ENCODE assay signal across 10 mouse cellular contexts in genomic region chr6:82913336-82914247, GRCm38 (mm10). TPM values are rescaled to one million over a fixed set of nuclear protein-coding genes. Genes with fewer than 3 reads are reported as not detected.
DNase-seq lines count a peak whose midpoint lies in the region; ATAC-seq lines count a peak whose summit lies in the region.
"Had no signal": no experiment of that assay in that cellular context is flagged by ENCODE, and none has a peak within 500 bp of the region (broad histone marks: within the 10 kb centered on the region; RNA-seq: fewer than 3 reads in every experiment).

No protein-coding gene starts in this region.

- no peaks in the 10 kb centered on the region for H3K27me3 ChIP-seq in forebrain, embryonic 11.5 days (ENCODE audit: control insufficient read depth, insufficient read depth, low read length)
- no peaks in the 10 kb centered on the region for H3K27me3 ChIP-seq in forebrain, embryonic 15.5 days
- no peaks in the 10 kb centered on the region; the same call in 1 of the 2 replicates for H3K27me3 ChIP-seq in heart, embryonic 16.5 days (ENCODE audit: control insufficient read depth, insufficient read depth, low read length)
- H3K27me3 ChIP-seq in midbrain, embryonic 13.5 days: peaks cover 4% of the 10 kb centered on the region; the same call in 1 of the 2 replicates
- H3K27me3 ChIP-seq: embryonic facial prominence, embryonic 12.5 days; hindbrain, embryonic 12.5 days had no signal

- H3K9me3 ChIP-seq in forebrain, embryonic 11.5 days (ENCODE audit: control insufficient read depth, low read length): no peaks in the 10 kb centered on the region
- no peaks in the 10 kb centered on the region for H3K9me3 ChIP-seq in forebrain, embryonic 15.5 days
- H3K9me3 ChIP-seq in heart, embryonic 16.5 days (replicated peaks; ENCODE audit: control insufficient read depth, low read length): no peaks in the 10 kb centered on the region
- no peaks in the 10 kb centered on the region for H3K9me3 ChIP-seq in midbrain, embryonic 13.5 days
- H3K9me3 ChIP-seq: embryonic facial prominence, embryonic 12.5 days; hindbrain, embryonic 12.5 days had no signal

- H3K9ac ChIP-seq in forebrain, embryonic 11.5 days (ENCODE audit: low read length): no peak overlapping the region
- H3K9ac ChIP-seq in forebrain, embryonic 15.5 days (replicated peaks): no peak overlapping the region
- no peak overlapping the region for H3K9ac ChIP-seq in heart, embryonic 16.5 days (ENCODE audit: low read length)
- H3K9ac ChIP-seq in midbrain, embryonic 13.5 days (replicated peaks): no peak overlapping the region
- H3K9ac ChIP-seq: embryonic facial prominence, embryonic 12.5 days; hindbrain, embryonic 12.5 days had no signal

- no peak for DNase-seq in forebrain, embryonic 11.5 days (ENCODE audit: low spot score)
- DNase-seq in CD4-positive helper T cell, adult 2 months (ENCODE audit: low read depth, low spot score): peak; percentile 81
- peak; percentile 81 for DNase-seq in naive thymus-derived CD4-positive, alpha-beta T cell, adult 2 months (ENCODE audit: low read depth)
- no peak for DNase-seq in urinary bladder, adult 2 months (ENCODE audit: low spot score)
- no peak for DNase-seq in right cerebral cortex, adult 2 months (ENCODE audit: low spot score in 2 of 2)

- ATAC-seq in forebrain, embryonic 11.5 days (replicated peaks; ENCODE audit: low FRiP score): 0 out of 2 replicates have a peak, but pooled peaks have one; percentile 20
- ATAC-seq in forebrain, embryonic 15.5 days (replicated peaks): no peak
- ATAC-seq in heart, embryonic 16.5 days (replicated peaks; ENCODE audit: extremely low read depth, insufficient read depth, low FRiP score): 0 out of 2 replicates have a peak, but pooled peaks have one; percentile 16
- no peak for ATAC-seq in midbrain, embryonic 13.5 days

- no peaks in the 10 kb centered on the region for H3K36me3 ChIP-seq in forebrain, embryonic 11.5 days (ENCODE audit: control insufficient read depth, insufficient read depth, low read length)
- peaks cover 6% of the 10 kb centered on the region; the same call in 1 of the 2 replicates for H3K36me3 ChIP-seq in forebrain, embryonic 15.5 days
- no peaks in the 10 kb centered on the region for H3K36me3 ChIP-seq in heart, embryonic 16.5 days (ENCODE audit: control insufficient read depth, insufficient read depth)
- peaks cover 36% of the 10 kb centered on the region for H3K36me3 ChIP-seq in midbrain, embryonic 13.5 days
- H3K36me3 ChIP-seq: embryonic facial prominence, embryonic 12.5 days; hindbrain, embryonic 12.5 days had no signal

- no peak overlapping the region for H3K4me2 ChIP-seq in forebrain, embryonic 11.5 days (ENCODE audit: low read depth, low read length, severe bottlenecking)
- H3K4me2 ChIP-seq in forebrain, embryonic 15.5 days (replicated peaks): no peak overlapping the region
- H3K4me2 ChIP-seq in heart, embryonic 16.5 days (ENCODE audit: low read depth, low read length): peak overlapping the region; percentile 11; the same call in 1 of the 2 replicates
- no peak overlapping the region for H3K4me2 ChIP-seq in midbrain, embryonic 13.5 days (replicated peaks)
- H3K4me2 ChIP-seq: embryonic facial prominence, embryonic 12.5 days; hindbrain, embryonic 12.5 days had no signal

- no peak overlapping the region for H3K27ac ChIP-seq in forebrain, embryonic 11.5 days (ENCODE audit: low read depth, low read length)
- H3K27ac ChIP-seq in forebrain, embryonic 15.5 days (replicated peaks): no peak overlapping the region
- no peak overlapping the region for H3K27ac ChIP-seq in heart, embryonic 16.5 days (ENCODE audit: low read length)
- no peak overlapping the region for H3K27ac ChIP-seq in midbrain, embryonic 13.5 days
- H3K27ac ChIP-seq: embryonic facial prominence, embryonic 12.5 days; hindbrain, embryonic 12.5 days had no signal

- no peak overlapping the region for H3K4me3 ChIP-seq in forebrain, embryonic 11.5 days (ENCODE audit: low read depth, low read length)
- no peak overlapping the region for H3K4me3 ChIP-seq in forebrain, embryonic 15.5 days
- no peak overlapping the region for H3K4me3 ChIP-seq in heart, embryonic 16.5 days (ENCODE audit: low read length)
- H3K4me3 ChIP-seq in midbrain, embryonic 13.5 days (replicated peaks): no peak overlapping the region
- H3K4me3 ChIP-seq: embryonic facial prominence, embryonic 12.5 days; hindbrain, embryonic 12.5 days had no signal

- WGBS in forebrain, embryonic 11.5 days: 85% methylated on average over 27 of the region's 28 CpGs
- whole genome bisulfite sequencing in forebrain, embryonic 15.5 days: 82% methylated on average over 28 of the region's 28 CpGs
- 71% methylated on average over 28 of the region's 28 CpGs for WGBS in heart, embryonic 16.5 days
- 86% methylated on average over 28 of the region's 28 CpGs for WGBS in midbrain, embryonic 13.5 days

- no peaks in the 10 kb centered on the region for H3K4me1 ChIP-seq in forebrain, embryonic 11.5 days (replicated peaks; ENCODE audit: control insufficient read depth, insufficient read depth, low read length)
- 0 out of 2 replicates have a peak, but pooled peaks cover 8% of the 10 kb centered on the region for H3K4me1 ChIP-seq in forebrain, embryonic 15.5 days
- no peaks in the 10 kb centered on the region for H3K4me1 ChIP-seq in heart, embryonic 16.5 days (ENCODE audit: control insufficient read depth, insufficient read depth, low read length)
- H3K4me1 ChIP-seq in midbrain, embryonic 13.5 days (replicated peaks): no peaks in the 10 kb centered on the region
- H3K4me1 ChIP-seq: embryonic facial prominence, embryonic 12.5 days; hindbrain, embryonic 12.5 days had no signal

RNA-seq across cellular contexts. Expression of gene Sema4f, which starts 26.0 kb away (rescaled TPM):
- polyA plus RNA-seq in forebrain, embryonic 11.5 days (2014; fragmentation: Nextera tagmentation; extraction: Ambion mirVana): 2.0 and 2.2 TPM in 2 replicates
- 14.9 and 15.8 TPM in 2 replicates for polyA plus RNA-seq in forebrain, embryonic 15.5 days (2015; fragmentation: Nextera tagmentation; extraction: Ambion mirVana)
- 0.53 and 1.2 TPM in 2 replicates for polyA plus RNA-seq in heart, embryonic 16.5 days (2015; fragmentation: Nextera tagmentation; extraction: Ambion mirVana)
- polyA plus RNA-seq in urinary bladder, adult 2 months (2012; rRNA removed): 0.31 and 0.43 TPM in 2 replicates
- polyA plus RNA-seq in midbrain, embryonic 13.5 days (2015; fragmentation: Nextera tagmentation; extraction: Ambion mirVana): 11.0 and 11.6 TPM in 2 replicates

RNA-seq across cellular contexts. Expression of gene M1ap, which starts 33.1 kb away (rescaled TPM):
- 0.35 and 0.39 TPM in 2 replicates for polyA plus RNA-seq in forebrain, embryonic 11.5 days (2014; fragmentation: Nextera tagmentation; extraction: Ambion mirVana)
- not detected in 2 replicates for polyA plus RNA-seq in forebrain, embryonic 15.5 days (2015; fragmentation: Nextera tagmentation; extraction: Ambion mirVana)
- polyA plus RNA-seq in heart, embryonic 16.5 days (2015; fragmentation: Nextera tagmentation; extraction: Ambion mirVana): 0.69 and 0.71 TPM in 2 replicates
- polyA plus RNA-seq in urinary bladder, adult 2 months (2012; rRNA removed): 0.30 and 0.62 TPM in 2 replicates
- polyA plus RNA-seq in midbrain, embryonic 13.5 days (2015; fragmentation: Nextera tagmentation; extraction: Ambion mirVana): not detected in 2 replicates

Comparison
In these comparisons a context has a peak if more than half of its experiments do, and no peak if none do; other contexts are left out.
1. ATAC-seq: peak in forebrain, embryonic 11.5 days (single experiment) and heart, embryonic 16.5 days (single experiment); none in forebrain, embryonic 15.5 days (single experiment) and midbrain, embryonic 13.5 days (single experiment).
2. DNase-seq: peak in CD4-positive helper T cell, adult 2 months (single experiment) and naive thymus-derived CD4-positive, alpha-beta T cell, adult 2 months (single experiment); none in forebrain, embryonic 11.5 days (single experiment), urinary bladder, adult 2 months (single experiment) and right cerebral cortex, adult 2 months (0 of 2).